ENCODE assay signal across 33 mouse cellular contexts in the genomic region with DNA sequence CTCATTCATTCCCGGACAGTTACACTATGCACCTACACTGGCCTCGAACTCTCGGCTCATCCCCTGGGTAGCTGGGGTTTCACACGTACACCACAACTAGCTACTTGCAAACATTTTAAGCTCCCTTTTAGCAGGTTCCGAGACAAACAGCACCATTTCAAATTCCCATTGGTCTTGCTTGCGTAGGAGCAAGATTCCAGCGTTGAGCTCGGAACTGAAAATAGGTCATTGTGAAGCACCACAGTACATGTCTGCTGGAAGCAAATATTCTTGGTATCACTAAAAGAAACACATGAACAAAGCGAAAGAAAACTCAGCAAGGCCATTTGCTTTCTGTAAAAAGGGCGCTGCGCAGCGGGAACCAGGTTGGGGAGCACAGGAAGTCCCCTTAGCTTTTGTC. TPM values are rescaled to one million over a fixed set of nuclear protein-coding genes. Genes with fewer than 3 reads are reported as not detected.
DNase-seq lines count a peak whose midpoint lies in the region; ATAC-seq and TF ChIP-seq lines count a peak whose summit lies in the region.
"Had no signal": no experiment of that assay in that cellular context is flagged by ENCODE, and none has a peak within 500 bp of the region (broad histone marks: within the 10 kb centered on the region; RNA-seq: fewer than 3 reads in every experiment).

No protein-coding gene starts in this region.

- ATAC-seq in frontal cortex, adult (ENCODE audit: low TSS enrichment): peak; percentile 65; the same call in 1 of the 2 replicates
- ATAC-seq: activated CD4-positive, CD25-positive, alpha-beta regulatory T cell, adult 4 months; CD4-positive, CD25-positive, alpha-beta regulatory T cell, adult 4 months; forebrain, embryonic 14.5 days; forebrain, embryonic 16.5 days; Patski had no signal

- no peak for TF ChIP-seq POLR2A in CH12.LX (IDR thresholded peaks at IDR 0.05; ENCODE audit: low read depth, low read length)

- dilution Hi-C loops in CH12.LX (cut with MboI; ENCODE audit: extremely low pct_ligation_motif_present, extremely low pct_unique_long_range_greater_than_20kb, low sequenced_read_pairs): no loop called here

- TF ChIP-seq CTCF in CH12.LX (conservative IDR thresholded peaks at IDR 0.05 in 1 of 2, IDR thresholded peaks at IDR 0.05 in 1 of 2; ENCODE audit: low read depth in 2 of 2, low read length in 2 of 2): no peak

- peaks cover 59% of the 10 kb centered on the region for H3K27me3 ChIP-seq in CH12.LX (replicated peaks)
- H3K27me3 ChIP-seq: embryonic facial prominence, embryonic 13.5 days; embryonic facial prominence, embryonic 15.5 days; forebrain, embryonic 12.5 days had no signal

- no peak for TF ChIP-seq RAD21 in CH12.LX (IDR thresholded peaks at IDR 0.05; ENCODE audit: low read depth, low read length)

- H3K79me2 ChIP-seq in CH12.LX (replicated peaks; ENCODE audit: control insufficient read depth, extremely low read depth, insufficient read depth, poor library complexity, severe bottlenecking): no peaks in the 10 kb centered on the region

- no peak overlapping the region for H3K4me3 ChIP-seq in CH12.LX (replicated peaks in 1 of 3; ENCODE audit: low read depth in 2 of 3, low read length in 2 of 3, poor library complexity in 1 of 3)
- H3K4me3 ChIP-seq: embryonic facial prominence, embryonic 13.5 days; embryonic facial prominence, embryonic 15.5 days; erythroblast, embryonic 14.5 days; forebrain, embryonic 10.5 days; forebrain, embryonic 12.5 days had no signal

- no peak overlapping the region for H3K9ac ChIP-seq in CH12.LX (ENCODE audit: insufficient read depth, low read depth)
- H3K9ac ChIP-seq: embryonic facial prominence, embryonic 13.5 days; embryonic facial prominence, embryonic 15.5 days; forebrain, embryonic 12.5 days had no signal

- in situ Hi-C loops in CH12.LX (cut with MboI; ENCODE audit: low pct_ligation_motif_present, low pct_unique_long_range_greater_than_20kb, low sequenced_read_pairs): loop anchor here (5.0 to 10.0 kb wide), 2 partner anchors 36 to 204 kb away; a partner anchor contains a TSS

- no peak overlapping the region for H3K27ac ChIP-seq in CH12.LX (ENCODE audit: insufficient read depth, low read depth)
- H3K27ac ChIP-seq: embryonic facial prominence, embryonic 13.5 days; embryonic facial prominence, embryonic 15.5 days; forebrain, embryonic 10.5 days; forebrain, embryonic 12.5 days had no signal

- 0 out of 2 replicates have a peak overlapping the region, but pooled peaks have one; percentile 3 for H3K4me2 ChIP-seq in CH12.LX (ENCODE audit: insufficient read depth, low read depth, poor library complexity, severe bottlenecking)
- H3K4me2 ChIP-seq: embryonic facial prominence, embryonic 13.5 days; embryonic facial prominence, embryonic 15.5 days; forebrain, embryonic 12.5 days had no signal

- no peaks in the 10 kb centered on the region for H3K9me3 ChIP-seq in CH12.LX (replicated peaks; ENCODE audit: low read length)
- H3K9me3 ChIP-seq: embryonic facial prominence, embryonic 13.5 days; embryonic facial prominence, embryonic 15.5 days; forebrain, embryonic 10.5 days; forebrain, embryonic 12.5 days; G1E had no signal

- DNase-seq in frontal cortex, postnatal 25 days (ENCODE audit: low spot score in 2 of 2): no peak
- DNase-seq in right cerebral cortex, adult 2 months (ENCODE audit: low spot score in 2 of 2): peak; percentile 10 to 27
- no peak for DNase-seq in right cerebral cortex, postnatal 10 days (ENCODE audit: low spot score in 2 of 2)
- DNase-seq in CH12.LX (ENCODE audit: extremely low read depth): no peak
- DNase-seq in brain, adult 2 months (ENCODE audit: low read depth, low spot score): peak; percentile 60
- no peak for DNase-seq in left cerebral cortex, adult 9 months (ENCODE audit: low spot score in 2 of 2)
- DNase-seq: adrenal gland, adult 8-10 months; adrenal gland, postnatal 14 days; adrenal gland, postnatal 36 days; B cell, adult 2 months; cerebellum, adult 11 months; cerebellum, adult 18-20 months; cerebellum, adult 8-10 months; cerebellum, adult 9-11 months; cerebellum, postnatal 14 days; cerebellum, postnatal 36 days; embryo, embryonic 11 days had no signal

- H3K36me3 ChIP-seq in CH12.LX (replicated peaks in 1 of 2; ENCODE audit: control insufficient read depth in 1 of 2, insufficient read depth in 1 of 2, low read length in 1 of 2): no peaks in the 10 kb centered on the region
- H3K36me3 ChIP-seq: embryonic facial prominence, embryonic 13.5 days; embryonic facial prominence, embryonic 15.5 days; forebrain, embryonic 10.5 days; forebrain, embryonic 12.5 days; G1E had no signal

- TF ChIP-seq EP300 in CH12.LX (IDR thresholded peaks at IDR 0.05; ENCODE audit: low read length): no peak

- H3K4me1 ChIP-seq in CH12.LX (ENCODE audit: control insufficient read depth in 1 of 2, insufficient read depth in 2 of 2): peaks cover 0 to 5% of the 10 kb centered on the region in 2 experiments; a peak in 1 of 4 replicates
- H3K4me1 ChIP-seq: embryonic facial prominence, embryonic 13.5 days; embryonic facial prominence, embryonic 15.5 days; forebrain, embryonic 12.5 days had no signal

TF ChIP-seq in CH12.LX, 34 proteins besides CTCF, POLR2A, EP300 and RAD21:
- TF ChIP-seq UBTF (IDR thresholded peaks at IDR 0.05; ENCODE audit: low read depth, low read length): no peak
- TF ChIP-seq HCFC1 (IDR thresholded peaks at IDR 0.05; ENCODE audit: low read depth, low read length): no peak
- no peak for TF ChIP-seq SMC3 (IDR thresholded peaks at IDR 0.05; ENCODE audit: low read depth, low read length)
- TF ChIP-seq MYC (IDR thresholded peaks at IDR 0.05; ENCODE audit: low read depth, low read length): no peak
- no peak for TF ChIP-seq CHD1 (IDR thresholded peaks at IDR 0.05; ENCODE audit: low read depth, low read length)
- TF ChIP-seq RCOR1 (conservative IDR thresholded peaks at IDR 0.05; ENCODE audit: low read depth, low read length): no peak
- no peak for TF ChIP-seq PAX5 (IDR thresholded peaks at IDR 0.05; ENCODE audit: low read length)
- TF ChIP-seq MAX (IDR thresholded peaks at IDR 0.05; ENCODE audit: low read length): no peak
- TF ChIP-seq ELF1 (IDR thresholded peaks at IDR 0.05; ENCODE audit: low read depth, low read length): no peak
- no peak for TF ChIP-seq USF2 (conservative IDR thresholded peaks at IDR 0.05; ENCODE audit: low read depth, low read length)
TF ChIP-seq in CH12.LX: peak in this region for 0.

RNA-seq across cellular contexts. Expression of a gene that starts 10.4 kb away (rescaled TPM):
- total RNA-seq in CH12.LX (2012; rRNA removed): 0.21 TPM in 1 of 2 replicates, not detected in the other
- total RNA-seq in CH12.LX (2014; rRNA removed): 0.19 TPM in 1 of 2 replicates, not detected in the other
- not detected in 2 replicates for polyA plus RNA-seq in CH12.LX (2012; ENCODE audit: insufficient read length, low read depth)
- total RNA-seq: adrenal gland, postnatal 14 days had no signal
- polyA plus RNA-seq: activated CD4-positive, CD25-positive, alpha-beta regulatory T cell, adult 4 months; CD4-positive, CD25-positive, alpha-beta regulatory T cell, adult 4 months; embryonic facial prominence, embryonic 13.5 days; embryonic facial prominence, embryonic 15.5 days; forebrain, embryonic 14.5 days; forebrain, embryonic 16.5 days; G1E had no signal

RNA-seq across cellular contexts. Expression of a gene that starts 26.9 kb away (rescaled TPM):
- total RNA-seq in CH12.LX (2012; rRNA removed) (not detected in 2 replicates), CH12.LX (2014; rRNA removed) (0.17 TPM in 1 of 2 replicates, not detected in the other)
- not detected in 2 replicates for polyA plus RNA-seq in CH12.LX (2012; ENCODE audit: insufficient read length, low read depth)
- total RNA-seq: adrenal gland, adult 18-20 months; adrenal gland, adult 8-10 months; adrenal gland, postnatal 14 days; adrenal gland, postnatal 36 days; common myeloid progenitor, adult 5-6 weeks had no signal
- polyA plus RNA-seq: activated CD4-positive, CD25-positive, alpha-beta regulatory T cell, adult 4 months; CD4-positive, CD25-positive, alpha-beta regulatory T cell, adult 4 months; erythroblast, embryonic 14.5 days; forebrain, embryonic 10.5 days; forebrain, embryonic 12.5 days; forebrain, embryonic 14.5 days; forebrain, embryonic 16.5 days; G1E; Patski had no signal

RNA-seq across cellular contexts. Expression of a gene that starts 51.3 kb away (rescaled TPM):
- total RNA-seq in CH12.LX (2012; rRNA removed) (0.17 TPM in 1 of 2 replicates, not detected in the other), CH12.LX (2014; rRNA removed) (not detected in 2 replicates)
- polyA plus RNA-seq in CH12.LX (2012; ENCODE audit: insufficient read length, low read depth): not detected in 2 replicates
- total RNA-seq: adrenal gland, adult 18-20 months; adrenal gland, adult 8-10 months; adrenal gland, postnatal 14 days; adrenal gland, postnatal 36 days; common myeloid progenitor, adult 5-6 weeks had no signal
- polyA plus RNA-seq: activated CD4-positive, CD25-positive, alpha-beta regulatory T cell, adult 4 months; brain, embryonic 14.5 days; CD4-positive, CD25-positive, alpha-beta regulatory T cell, adult 4 months; embryonic facial prominence, embryonic 11.5 days; embryonic facial prominence, embryonic 13.5 days; embryonic facial prominence, embryonic 15.5 days; erythroblast, embryonic 14.5 days; forebrain, embryonic 10.5 days; forebrain, embryonic 12.5 days; forebrain, embryonic 14.5 days; forebrain, embryonic 16.5 days; G1E; Patski had no signal

RNA-seq across cellular contexts. Expression of a gene that starts 53.9 kb away (rescaled TPM):
- total RNA-seq in CH12.LX (2012; rRNA removed) (15.5 and 20.2 TPM in 2 replicates), CH12.LX (2014; rRNA removed) (10.1 and 11.2 TPM in 2 replicates)
- 15.2 and 16.3 TPM in 2 replicates for polyA plus RNA-seq in CH12.LX (2012; ENCODE audit: insufficient read length, low read depth)

Comparison
In these comparisons a context has a peak if more than half of its experiments do, and no peak if none do; other contexts are left out.
1. DNase-seq: peak in right cerebral cortex, adult 2 months (2 of 2) and brain, adult 2 months (single experiment); none in frontal cortex, postnatal 25 days (0 of 2), right cerebral cortex, postnatal 10 days (0 of 2), CH12.LX (single experiment) and left cerebral cortex, adult 9 months (0 of 2).